Mouse (Mus musculus): ENCODE results near the gene Bscl2. TPM values are rescaled to one million over a fixed set of nuclear protein-coding genes. Genes with fewer than 3 reads are reported as not detected.
A peak's percentile ranks its signal among the peaks of the same experiment; 100 is the strongest.
"Not testable (repeated sequence)": the region's sequence is repeated elsewhere in the genome, so short reads cannot be mapped to it uniquely, and the experiment has no call there.

The Bscl2 gene
- polyA plus RNA-seq, 1 experiment from 2014 or later = 98.7 TPM

DNA sequence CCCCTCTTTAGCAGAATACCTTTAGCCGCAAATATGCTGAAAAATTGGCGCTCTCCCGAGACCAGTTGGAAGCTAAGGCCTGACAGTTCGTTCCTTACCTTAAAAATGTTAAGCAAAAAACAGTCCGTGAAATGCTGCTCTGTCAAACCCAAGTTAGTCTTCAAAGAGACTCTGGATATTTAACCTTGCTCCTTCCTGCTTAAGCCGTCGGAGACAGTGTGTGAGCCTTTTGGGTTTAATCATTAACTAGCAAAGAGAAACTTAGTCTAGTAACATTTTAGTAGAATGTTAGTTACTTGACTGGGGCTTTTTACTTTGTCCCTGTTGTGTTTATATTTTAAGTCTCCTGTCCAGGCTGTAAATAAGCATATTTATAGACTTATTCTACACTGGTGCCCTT lies 16.1 kb upstream of the Bscl2 start:
- Histone ChIP-seq H3K27me3 (replicated peaks; ENCODE audit: control insufficient read depth, insufficient read depth, low read length) (no peaks in the 10 kb centered on the region), H3K27ac (ENCODE audit: low read length) (no peak overlapping the region; the same call in 1 of the 2 replicates), H3K4me1 (replicated peaks; ENCODE audit: control insufficient read depth, insufficient read depth, low read length) (peaks cover 39% of the 10 kb centered on the region), H3K36me3 (ENCODE audit: control insufficient read depth, insufficient read depth) (peaks cover 16% of the 10 kb centered on the region), H3K9ac (replicated peaks; ENCODE audit: low read depth, low read length) (peak overlapping the region; percentile 93), H3K9me3 (ENCODE audit: control insufficient read depth, low read length) (no peaks in the 10 kb centered on the region), H3K4me3 (replicated peaks; ENCODE audit: low read length) (peak overlapping the region; percentile 99), H3K4me2 (ENCODE audit: low read length) (peak overlapping the region; percentile 78)
- 1% methylated on average over 7 of the region's 7 CpGs for WGBS
- ATAC-seq = no peak

DNA sequence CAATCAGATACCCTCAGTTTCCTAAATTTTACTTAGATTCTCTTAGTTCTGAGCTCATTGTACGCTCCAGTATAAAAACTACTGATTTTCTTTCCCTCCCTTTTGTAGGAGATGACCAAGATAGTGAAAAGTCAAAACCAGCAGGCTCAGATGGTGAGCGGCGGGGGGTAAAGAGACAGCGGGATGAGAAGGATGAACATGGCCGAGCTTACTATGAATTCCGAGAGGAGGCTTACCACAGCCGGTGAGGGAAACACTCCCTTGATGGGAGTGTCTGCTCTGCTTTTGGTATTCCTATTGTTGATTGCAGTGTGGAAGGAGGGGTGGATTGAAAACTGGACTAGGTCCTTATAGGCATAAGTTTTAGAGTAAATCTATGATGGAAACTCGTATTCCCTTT lies 14.6 kb upstream of the Bscl2 start:
- H3K27me3 ChIP-seq (replicated peaks; ENCODE audit: control insufficient read depth, insufficient read depth, low read length) = no peaks in the 10 kb centered on the region
- peak overlapping the region; percentile 78 for H3K4me2 ChIP-seq (ENCODE audit: low read length)
- peaks cover 27% of the 10 kb centered on the region for H3K4me1 ChIP-seq (replicated peaks; ENCODE audit: control insufficient read depth, insufficient read depth, low read length)
- no peak for ATAC-seq
- no peak overlapping the region for H3K27ac ChIP-seq (ENCODE audit: low read length)
- H3K36me3 ChIP-seq (ENCODE audit: control insufficient read depth, insufficient read depth) = peaks cover 31% of the 10 kb centered on the region
- 68% methylated on average over 8 of the region's 8 CpGs for WGBS
- peak overlapping the region; percentile 11 for H3K4me3 ChIP-seq (replicated peaks; ENCODE audit: low read length)
- no peaks in the 10 kb centered on the region for H3K9me3 ChIP-seq (ENCODE audit: control insufficient read depth, low read length)
- H3K9ac ChIP-seq (replicated peaks; ENCODE audit: low read depth, low read length) = 0 out of 2 replicates have a peak overlapping the region, but pooled peaks have one; percentile 15

DNA sequence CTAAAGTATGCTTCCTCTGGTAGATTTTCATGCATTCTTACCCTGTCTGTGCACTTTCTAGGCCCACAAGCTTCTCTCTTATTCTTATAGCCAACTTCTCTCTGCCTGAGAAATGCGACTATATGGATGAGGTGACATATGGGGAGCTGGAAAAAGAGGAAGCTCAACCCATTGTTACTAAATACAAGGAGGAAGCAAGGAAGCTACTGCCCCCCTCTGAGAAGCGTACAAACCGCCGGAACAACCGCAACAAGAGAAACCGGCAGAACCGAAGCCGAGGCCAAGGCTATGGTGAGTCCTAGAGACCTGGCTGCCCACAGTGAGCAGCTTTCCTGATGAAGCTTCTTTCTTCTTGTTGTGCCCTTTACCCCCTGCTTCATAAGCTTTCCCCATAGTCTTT lies 7.6 kb upstream of the Bscl2 start, which contains the start of gene AC129217.1:
Gene AC129217.1 (plus strand): TSS at position 114 of the 400 bp plus-strand sequence.
- no peak within 1 kb of the TSS for H3K4me2 ChIP-seq (ENCODE audit: low read length)
- no peak within 1 kb of the TSS for H3K9ac ChIP-seq (replicated peaks; ENCODE audit: low read depth, low read length)
- no peak for ATAC-seq
- H3K27me3 ChIP-seq (replicated peaks; ENCODE audit: control insufficient read depth, insufficient read depth, low read length) = no peaks in the 10 kb centered on the region
- H3K9me3 ChIP-seq (ENCODE audit: control insufficient read depth, low read length) = no peaks in the 10 kb centered on the region
- H3K4me1 ChIP-seq (replicated peaks; ENCODE audit: control insufficient read depth, insufficient read depth, low read length) = no peaks in the 10 kb centered on the region
- H3K36me3 ChIP-seq (ENCODE audit: control insufficient read depth, insufficient read depth) = peaks cover 76% of the 10 kb centered on the region
- H3K4me3 ChIP-seq (replicated peaks; ENCODE audit: low read length) = no peak within 1 kb of the TSS
- WGBS = 83% methylated on average over 8 of the region's 8 CpGs
- no peak within 1 kb of the TSS; the same call in 1 of the 2 replicates for H3K27ac ChIP-seq (ENCODE audit: low read length)

DNA sequence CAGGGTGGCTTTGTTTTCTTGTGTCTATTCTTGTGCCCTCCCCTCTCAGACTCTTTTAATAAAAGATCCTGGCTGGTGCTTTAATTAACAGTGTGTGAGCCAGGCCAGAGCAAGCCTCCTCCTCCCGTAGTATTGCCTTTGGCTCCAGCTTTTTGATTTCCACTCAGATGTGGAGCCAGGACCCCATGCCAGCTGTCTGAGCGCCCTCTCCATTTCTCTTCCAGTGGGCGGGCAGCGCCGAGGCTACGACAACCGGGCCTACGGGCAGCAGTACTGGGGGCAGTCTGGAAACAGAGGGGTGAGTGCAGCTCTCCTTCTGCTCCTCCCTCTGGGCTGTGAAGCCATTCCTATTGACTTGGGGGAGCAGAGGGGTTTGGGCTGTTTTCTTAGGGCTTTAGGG lies 6.6 kb upstream of the Bscl2 start:
- WGBS = 70% methylated on average over 8 of the region's 8 CpGs
- H3K4me1 ChIP-seq (replicated peaks; ENCODE audit: control insufficient read depth, insufficient read depth, low read length) = no peaks in the 10 kb centered on the region
- H3K4me2 ChIP-seq (ENCODE audit: low read length) = no peak overlapping the region
- ATAC-seq = peak; percentile 31; the same call in 1 of the 2 replicates
- H3K27ac ChIP-seq (ENCODE audit: low read length) = no peak overlapping the region; the same call in 1 of the 2 replicates
- H3K36me3 ChIP-seq (ENCODE audit: control insufficient read depth, insufficient read depth) = peaks cover 70% of the 10 kb centered on the region
- no peaks in the 10 kb centered on the region for H3K27me3 ChIP-seq (replicated peaks; ENCODE audit: control insufficient read depth, insufficient read depth, low read length)
- H3K4me3 ChIP-seq (replicated peaks; ENCODE audit: low read length) = no peak overlapping the region
- H3K9ac ChIP-seq (replicated peaks; ENCODE audit: low read depth, low read length) = no peak overlapping the region
- H3K9me3 ChIP-seq (ENCODE audit: control insufficient read depth, low read length) = no peaks in the 10 kb centered on the region

DNA sequence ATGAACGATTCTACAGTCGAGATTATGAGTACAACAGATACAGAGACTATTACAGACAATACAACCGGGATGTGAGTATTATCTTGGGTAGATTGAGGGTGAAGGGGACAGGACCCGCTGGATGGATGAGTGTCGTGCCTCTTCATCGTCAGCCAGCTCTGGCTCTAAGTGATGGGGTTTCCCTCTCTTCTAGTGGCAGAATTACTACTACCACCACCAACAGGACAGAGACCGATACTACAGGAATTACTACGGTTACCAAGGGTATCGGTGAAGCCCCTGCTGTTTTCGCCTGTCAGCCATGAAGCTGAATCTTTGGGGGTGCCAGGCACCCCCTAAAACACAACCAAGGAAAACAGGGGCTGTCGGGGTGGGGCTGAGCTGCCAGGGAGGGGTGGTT lies 6.0 kb upstream of the Bscl2 start:
- Histone ChIP-seq H3K4me3 (replicated peaks; ENCODE audit: low read length) (no peak overlapping the region), H3K36me3 (ENCODE audit: control insufficient read depth, insufficient read depth) (peaks cover 65% of the 10 kb centered on the region), H3K4me1 (replicated peaks; ENCODE audit: control insufficient read depth, insufficient read depth, low read length) (no peaks in the 10 kb centered on the region), H3K27me3 (replicated peaks; ENCODE audit: control insufficient read depth, insufficient read depth, low read length) (no peaks in the 10 kb centered on the region), H3K9me3 (ENCODE audit: control insufficient read depth, low read length) (no peaks in the 10 kb centered on the region), H3K4me2 (ENCODE audit: low read length) (no peak overlapping the region), H3K9ac (replicated peaks; ENCODE audit: low read depth, low read length) (no peak overlapping the region), H3K27ac (ENCODE audit: low read length) (no peak overlapping the region)
- 0 out of 2 replicates have a peak, but pooled peaks have one; percentile 7 for ATAC-seq
- WGBS = 80% methylated on average over 11 of the region's 11 CpGs

DNA sequence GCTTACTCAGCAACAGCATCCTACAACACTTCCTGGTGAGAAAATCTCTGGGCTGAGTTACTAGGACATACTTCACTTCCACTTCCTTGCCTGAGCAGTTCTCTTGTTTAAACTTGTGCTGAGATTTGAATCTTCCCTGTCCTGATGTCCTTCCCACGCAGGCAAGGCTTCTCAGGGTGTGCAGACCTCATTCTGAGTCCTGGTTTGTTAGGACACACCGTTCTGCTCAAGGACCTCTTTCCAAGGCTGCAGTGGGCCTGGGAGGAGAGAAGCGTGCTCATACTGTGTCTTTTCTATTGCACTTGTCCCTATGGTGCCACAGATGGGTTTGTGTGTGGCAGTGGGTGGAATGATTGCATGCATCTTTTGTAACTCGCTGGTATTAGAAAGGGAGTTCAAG lies 4.3 kb upstream of the Bscl2 start:
- Histone ChIP-seq H3K27ac (ENCODE audit: low read length) (no peak overlapping the region), H3K27me3 (replicated peaks; ENCODE audit: control insufficient read depth, insufficient read depth, low read length) (no peaks in the 10 kb centered on the region), H3K4me3 (replicated peaks; ENCODE audit: low read length) (no peak overlapping the region), H3K9me3 (ENCODE audit: control insufficient read depth, low read length) (no peaks in the 10 kb centered on the region), H3K36me3 (ENCODE audit: control insufficient read depth, insufficient read depth) (peaks cover 49% of the 10 kb centered on the region), H3K9ac (replicated peaks; ENCODE audit: low read depth, low read length) (no peak overlapping the region), H3K4me2 (ENCODE audit: low read length) (no peak overlapping the region), H3K4me1 (replicated peaks; ENCODE audit: control insufficient read depth, insufficient read depth, low read length) (no peaks in the 10 kb centered on the region)
- WGBS = 87% methylated on average over 4 of the region's 4 CpGs
- no peak for ATAC-seq

DNA sequence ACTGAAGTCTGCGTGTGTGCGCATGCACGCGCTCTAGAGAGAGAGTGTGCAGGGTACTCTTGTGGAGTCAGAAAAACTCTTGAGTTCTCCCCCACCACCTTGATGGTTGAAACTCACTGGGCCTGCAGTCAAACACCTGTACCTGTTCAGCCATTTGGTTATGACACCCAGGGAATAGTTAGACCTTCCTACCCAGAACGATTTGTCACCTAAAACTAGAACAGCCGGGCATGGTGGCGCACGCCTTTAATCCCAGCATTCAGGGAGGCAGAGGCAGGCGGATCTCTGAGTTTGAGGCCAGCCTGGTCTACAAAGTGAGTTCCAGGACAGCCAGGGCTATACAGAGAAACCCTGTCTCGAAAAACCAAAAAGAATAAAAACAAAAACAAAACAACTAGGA lies 940 bp upstream of the Bscl2 start:
- Histone ChIP-seq H3K36me3 (ENCODE audit: control insufficient read depth, insufficient read depth) (peaks cover 17% of the 10 kb centered on the region), H3K4me1 (replicated peaks; ENCODE audit: control insufficient read depth, insufficient read depth, low read length) (peaks cover 20% of the 10 kb centered on the region)
- H3K4me3 ChIP-seq (replicated peaks; ENCODE audit: low read length); H3K9ac ChIP-seq (replicated peaks; ENCODE audit: low read depth, low read length); H3K9me3 ChIP-seq (ENCODE audit: control insufficient read depth, low read length); H3K27me3 ChIP-seq (replicated peaks; ENCODE audit: control insufficient read depth, insufficient read depth, low read length); H3K27ac ChIP-seq (ENCODE audit: low read length); ATAC-seq; H3K4me2 ChIP-seq (ENCODE audit: low read length): not testable (repeated sequence)
- WGBS = 98% methylated on average over 10 of the region's 10 CpGs

DNA sequence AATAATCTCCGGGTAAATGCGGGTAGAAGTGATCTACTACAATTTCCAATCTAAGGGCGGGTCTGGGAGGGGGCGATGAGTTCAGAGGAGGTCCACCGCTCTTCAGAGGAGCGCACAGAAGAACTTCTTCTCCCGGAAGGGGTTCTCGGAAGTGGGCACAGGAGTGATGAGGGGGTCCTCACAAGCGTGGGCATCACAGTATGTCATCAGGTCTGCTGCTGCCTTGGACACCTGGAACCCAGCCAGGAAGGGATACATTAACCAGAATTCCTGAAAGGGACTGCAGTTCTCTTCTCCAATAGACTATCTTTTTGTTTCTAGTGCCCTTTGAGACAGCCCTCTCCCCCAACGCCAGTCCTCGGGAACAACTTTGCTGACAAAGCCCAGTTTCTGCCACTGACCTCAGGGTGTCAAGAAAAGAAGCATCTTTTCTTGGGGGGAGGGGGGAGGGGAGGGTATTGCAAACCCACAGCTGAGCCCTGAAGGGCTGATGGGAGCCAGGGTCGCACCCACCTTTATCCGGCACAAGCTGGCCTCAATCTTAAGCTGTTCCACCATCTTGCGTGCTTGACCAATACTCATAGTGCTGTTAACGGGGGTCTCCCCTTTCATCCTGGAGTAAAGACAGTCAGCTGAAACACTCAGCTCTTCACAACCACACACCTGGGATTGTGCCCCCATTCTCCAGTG lies 919 bp downstream of the Bscl2 start:
- peaks cover 22% of the 10 kb centered on the region for H3K4me1 ChIP-seq (replicated peaks; ENCODE audit: control insufficient read depth, insufficient read depth, low read length)
- peak overlapping the region; percentile 91 for H3K4me2 ChIP-seq (ENCODE audit: low read length)
- H3K9ac ChIP-seq (replicated peaks; ENCODE audit: low read depth, low read length) = peak overlapping the region; percentile 76
- H3K9me3 ChIP-seq (ENCODE audit: control insufficient read depth, low read length) = no peaks in the 10 kb centered on the region
- H3K4me3 ChIP-seq (replicated peaks; ENCODE audit: low read length) = peak overlapping the region; percentile 74
- peak overlapping the region; percentile 98 for H3K27ac ChIP-seq (ENCODE audit: low read length)
- 8% methylated on average over 15 of the region's 15 CpGs for WGBS
- no peaks in the 10 kb centered on the region for H3K27me3 ChIP-seq (replicated peaks; ENCODE audit: control insufficient read depth, insufficient read depth, low read length)
- H3K36me3 ChIP-seq (ENCODE audit: control insufficient read depth, insufficient read depth) = peaks cover 11% of the 10 kb centered on the region
- ATAC-seq = no peak

DNA sequence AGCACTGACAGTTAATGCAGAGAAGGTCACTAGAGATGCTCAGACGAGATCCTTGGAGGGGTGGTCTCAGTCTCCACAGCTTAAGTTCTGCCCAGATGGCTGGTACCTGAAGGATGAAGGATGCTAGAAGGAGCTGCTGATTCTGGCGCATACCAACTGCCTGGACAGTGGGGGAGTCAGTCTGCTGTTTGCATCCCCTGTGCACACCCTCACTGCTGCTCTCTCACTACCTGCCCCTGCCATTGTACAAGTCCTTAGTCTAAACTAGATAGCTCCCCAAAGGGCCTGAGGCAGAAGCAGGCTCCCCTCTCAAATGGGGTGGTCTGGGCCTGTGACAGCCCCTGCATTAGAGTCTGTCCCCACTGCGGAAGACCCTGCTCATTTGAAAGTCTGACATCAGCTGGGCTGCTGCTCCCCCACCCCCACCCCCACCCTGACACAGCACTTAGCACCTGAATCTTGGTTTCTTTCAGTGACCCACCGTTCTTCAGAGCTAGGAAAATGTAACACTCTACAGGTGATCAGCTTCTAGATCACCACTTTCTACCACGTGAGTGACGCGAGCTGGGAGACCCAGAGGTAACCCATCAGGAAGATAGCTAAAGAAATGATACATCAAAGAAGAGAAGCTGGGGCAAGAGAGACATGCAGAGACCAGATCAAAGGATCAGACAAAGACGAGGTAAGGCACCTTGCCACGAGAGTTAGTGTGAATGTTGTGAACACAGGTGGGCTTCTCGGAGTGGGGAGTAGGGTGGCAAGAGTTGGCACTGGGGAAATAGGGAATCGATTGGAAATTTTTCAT lies 2.0 kb downstream of the Bscl2 start, which contains the start of gene Gng3:
Gene Gng3 (minus strand): TSS at position 92 of the 805 bp plus-strand sequence.
- Histone ChIP-seq H3K27me3 (replicated peaks; ENCODE audit: control insufficient read depth, insufficient read depth, low read length) (no peaks in the 10 kb centered on the region), H3K4me2 (ENCODE audit: low read length) (peak within 1 kb of the TSS; percentile 91), H3K4me1 (replicated peaks; ENCODE audit: control insufficient read depth, insufficient read depth, low read length) (peaks cover 22% of the 10 kb centered on the region), H3K4me3 (replicated peaks; ENCODE audit: low read length) (peak within 1 kb of the TSS; percentile 74), H3K27ac (ENCODE audit: low read length) (peak within 1 kb of the TSS; percentile 98), H3K9ac (replicated peaks; ENCODE audit: low read depth, low read length) (peak within 1 kb of the TSS; percentile 76), H3K36me3 (ENCODE audit: control insufficient read depth, insufficient read depth) (peaks cover 9% of the 10 kb centered on the region), H3K9me3 (ENCODE audit: control insufficient read depth, low read length) (no peaks in the 10 kb centered on the region)
- WGBS = 23% methylated on average over 11 of the region's 11 CpGs
- peak; percentile 83 for ATAC-seq

All from forebrain, embryonic 16.5 days (tissue).